Mouse (Mus musculus) CH12.LX (cell line): ENCODE measurements at regions not wholly inside any gene's neighbourhood (a gene's known extent, or its start where the extent isn't known, plus 50 kb on each side); places are given as distances from the start of the nearest gene placed in this dataset.

Experiments used
- DNase-seq: peaks from one replicate; pipeline ENCODE4 v3.0.0-alpha.2; 2013; ENCODE audit errors: extremely low read depth
- H3K27ac ChIP-seq: 2 replicates; pipeline ENCODE4 v1.5.1; 2012; ENCODE audit warnings: low read depth, mild to moderate bottlenecking, control low read depth, moderate library complexity; ENCODE audit not compliant: insufficient read depth
- H3K27me3 ChIP-seq: replicated peaks from 2 replicates; pipeline ENCODE3; 2012; ENCODE audit warnings: inconsistent platforms
- H3K36me3 ChIP-seq, 2 experiments: replicated peaks in 1 of 2; 2 replicates each; pipeline versions ENCODE3 to v1.6.1; 2012; ENCODE audit warnings: inconsistent platforms in 1 of 2, low read length in 1 of 2, mild to moderate bottlenecking in 1 of 2, mixed read lengths in 1 of 2, moderate library complexity in 1 of 2; ENCODE audit not compliant: control insufficient read depth in 1 of 2, insufficient read depth in 1 of 2
- H3K4me1 ChIP-seq, 2 experiments: 2 replicates each; pipeline ENCODE4 v1.6.1; 2012; ENCODE audit warnings: inconsistent platforms in 1 of 2, moderate library complexity in 1 of 2; ENCODE audit not compliant: insufficient read depth in 2 of 2, control insufficient read depth in 1 of 2
- H3K4me2 ChIP-seq: 2 replicates; pipeline ENCODE4 v1.6.1; 2012; ENCODE audit warnings: low read depth, mild to moderate bottlenecking, control low read depth; ENCODE audit not compliant: poor library complexity, insufficient read depth, severe bottlenecking
- H3K4me3 ChIP-seq, 3 experiments: fragments of 150-350 bp in 1 of 3; sonication (generic) in 1 of 3; replicated peaks in 1 of 3; 2 replicates each; pipeline versions ENCODE3 to v1.5.1; 2011 to 2012; ENCODE audit warnings: low read depth in 2 of 3, low read length in 2 of 3, mild to moderate bottlenecking in 2 of 3, moderate library complexity in 2 of 3, control low read depth in 1 of 3, improper control_type of control experiment in 1 of 3, inconsistent platforms in 1 of 3, mixed read lengths in 1 of 3; ENCODE audit not compliant: poor library complexity in 1 of 3
- H3K79me2 ChIP-seq: replicated peaks from 2 replicates; pipeline ENCODE4 v1.6.1; 2012; ENCODE audit warnings: mild to moderate bottlenecking, moderate library complexity; ENCODE audit not compliant: control insufficient read depth, poor library complexity, insufficient read depth, severe bottlenecking; ENCODE audit errors: extremely low read depth
- H3K9ac ChIP-seq: 2 replicates; pipeline ENCODE4 v1.6.1; 2012; ENCODE audit warnings: low read depth, mild to moderate bottlenecking, control low read depth, moderate library complexity; ENCODE audit not compliant: insufficient read depth
- H3K9me3 ChIP-seq: replicated peaks from 2 replicates; pipeline ENCODE3; 2012; ENCODE audit warnings: low read length, inconsistent platforms, mixed read lengths
- BHLHE40 ChIP-seq: IDR thresholded peaks from 2 replicates; pipeline ENCODE4 v1.6.1; 2011; ENCODE audit warnings: mild to moderate bottlenecking, low read depth, low read length, improper control_type of control experiment
- CHD2 ChIP-seq: IDR thresholded peaks from 2 replicates; pipeline ENCODE4 v1.6.1; 2011; ENCODE audit warnings: low read length, improper control_type of control experiment
- ELF1 ChIP-seq: IDR thresholded peaks from 2 replicates; pipeline ENCODE4 v1.6.1; 2014; ENCODE audit warnings: low read depth, mild to moderate bottlenecking, inconsistent platforms, low read length, improper control_type of control experiment
- EP300 ChIP-seq: IDR thresholded peaks from 2 replicates; pipeline ENCODE4 v1.6.1; 2011; ENCODE audit warnings: low read length, improper control_type of control experiment
- MAFK ChIP-seq: IDR thresholded peaks from 2 replicates; pipeline ENCODE4 v1.6.1; 2011; ENCODE audit warnings: low read length, improper control_type of control experiment; ENCODE audit not compliant: insufficient replicate concordance
- MAX ChIP-seq: IDR thresholded peaks from 2 replicates; pipeline ENCODE4 v1.6.1; 2011; ENCODE audit warnings: low read length, improper control_type of control experiment
- MXI1 ChIP-seq: IDR thresholded peaks from 2 replicates; pipeline ENCODE4 v1.6.1; 2011; ENCODE audit warnings: mild to moderate bottlenecking, low read depth, low read length, improper control_type of control experiment
- MYC ChIP-seq: IDR thresholded peaks from 2 replicates; pipeline ENCODE4 v1.6.1; 2011; ENCODE audit warnings: low read depth, mild to moderate bottlenecking, improper control_type of control experiment, low read length
- POLR2AphosphoS2 ChIP-seq: IDR thresholded peaks from 2 replicates; pipeline ENCODE4 v1.6.1; 2011; ENCODE audit warnings: low read depth, low read length, improper control_type of control experiment
- TCF12 ChIP-seq: IDR thresholded peaks from 2 replicates; pipeline ENCODE4 v1.6.1; 2014; ENCODE audit warnings: low read depth, mild to moderate bottlenecking, inconsistent platforms, low read length, improper control_type of control experiment
- UBTF ChIP-seq: IDR thresholded peaks from 2 replicates; pipeline ENCODE4 v1.6.1; 2012; ENCODE audit warnings: low read depth, mild to moderate bottlenecking, inconsistent platforms, low read length, improper control_type of control experiment, moderate library complexity
- ZKSCAN1 ChIP-seq: IDR thresholded peaks from 2 replicates; pipeline ENCODE4 v1.6.1; 2012; ENCODE audit warnings: low read depth, inconsistent platforms, low read length, improper control_type of control experiment, borderline replicate concordance
- dilution Hi-C: fragments of 300-500 bp; cut with MboI; formaldehyde crosslinking; loops from 2 replicates; pipeline ENCODE4 v1.14.3; 2020; ENCODE audit warnings: low sequenced_read_pairs; ENCODE audit not compliant: extremely low pct_unique_long_range_greater_than_20kb, extremely low pct_ligation_motif_present
- in situ Hi-C: fragments of 300-500 bp; cut with MboI; formaldehyde crosslinking; loops from 3 replicates; pipeline ENCODE4 v1.14.3; 2019; ENCODE audit warnings: low sequenced_read_pairs, low pct_ligation_motif_present, low pct_unique_long_range_greater_than_20kb, mixed read lengths

GRCm38 (mm10) chr4:125385811-125386210, 104.7 kb upstream of the Grik3 start:
- no peaks in the 10 kb centered on the region for H3K79me2 ChIP-seq
- in situ Hi-C loops: no loop called here

GRCm38 (mm10) chr4:125364011-125364410, 126.5 kb upstream of the Grik3 start:
- DNase-seq: no peak
- dilution Hi-C loops: no loop called here
- H3K27me3 ChIP-seq: peaks cover 82% of the 10 kb centered on the region
- no peak for TF ChIP-seq UBTF
- TF ChIP-seq ELF1: no peak
- TF ChIP-seq MXI1: no peak
- no peak for TF ChIP-seq POLR2AphosphoS2
- no peak for TF ChIP-seq MAX
- TF ChIP-seq EP300: no peak
- no peak for TF ChIP-seq MAFK
- no peak for TF ChIP-seq MYC
- TF ChIP-seq CHD2: no peak
- TF ChIP-seq TCF12: no peak
- TF ChIP-seq, all 38 proteins: peak for 0
- in situ Hi-C loops: no loop called here
- H3K4me2 ChIP-seq: no peak overlapping the region
- no peaks in the 10 kb centered on the region for H3K9me3 ChIP-seq
- H3K79me2 ChIP-seq: no peaks in the 10 kb centered on the region
- H3K36me3 ChIP-seq: no peaks in the 10 kb centered on the region
- H3K4me3 ChIP-seq: no peak overlapping the region
- H3K9ac ChIP-seq: no peak overlapping the region
- peaks cover 7 to 13% of the 10 kb centered on the region in 2 experiments for H3K4me1 ChIP-seq
- no peak overlapping the region for H3K27ac ChIP-seq

More at GRCm38 (mm10) chr4:125385811-125386210, 104.7 kb upstream of the Grik3 start:
- Histone ChIP-seq H3K36me3 (no peaks in the 10 kb centered on the region), H3K27me3 (peaks cover 72% of the 10 kb centered on the region), H3K9ac (no peak overlapping the region), H3K4me2 (no peak overlapping the region), H3K4me1 (no peaks in the 10 kb centered on the region), H3K9me3 (peaks cover 22% of the 10 kb centered on the region), H3K4me3 (no peak overlapping the region), H3K27ac (no peak overlapping the region)
- no peak for TF ChIP-seq BHLHE40
- TF ChIP-seq MXI1: no peak
- no peak for TF ChIP-seq ZKSCAN1
- TF ChIP-seq CHD2: no peak
- no peak for DNase-seq
- dilution Hi-C loops: no loop called here
